Mouse (Mus musculus): ENCODE measurements at regions not wholly inside any gene's neighbourhood (a gene's known extent, or its start where the extent isn't known, plus 50 kb on each side); places are given as distances from the start of the nearest gene placed in this dataset.

DNA sequence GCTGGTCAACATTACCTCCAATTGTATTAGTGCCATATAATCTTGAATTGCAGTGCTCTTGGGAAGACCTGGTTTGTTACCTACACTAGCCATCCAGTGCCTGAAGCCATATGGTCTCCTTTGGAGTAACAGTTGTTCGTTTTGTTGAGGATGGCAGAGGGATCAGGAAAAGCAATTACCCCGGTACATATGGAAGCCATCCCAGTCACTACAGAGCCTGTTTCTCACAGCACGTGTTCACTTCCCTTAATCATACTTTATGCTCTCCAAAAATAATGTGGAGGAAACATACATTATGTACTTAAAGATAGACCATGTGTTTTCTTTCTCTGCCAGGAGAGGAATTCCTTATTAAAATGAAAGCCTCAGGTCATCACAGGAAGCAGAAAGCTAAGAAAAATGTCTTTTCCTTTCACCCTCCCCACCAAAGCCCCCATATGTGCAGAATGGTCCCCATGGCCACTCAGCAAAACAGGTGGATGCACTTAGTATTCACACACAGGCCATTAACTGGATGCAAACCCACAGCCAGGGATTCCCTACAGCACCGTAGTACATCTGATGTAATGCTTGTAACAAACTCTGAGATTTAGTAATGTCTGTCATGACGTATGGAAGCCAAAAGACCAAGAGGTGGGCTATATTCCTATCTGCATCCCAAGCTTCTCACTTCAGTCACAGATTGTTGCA is 397.4 kb upstream of the Mctp2 start:
- Histone ChIP-seq H3K9ac (replicated peaks) (no peak overlapping the region), H3K27me3 (replicated peaks) (no peaks in the 10 kb centered on the region)
- whole genome bisulfite sequencing = 64% methylated on average over 5 of the region's 5 CpGs

DNA sequence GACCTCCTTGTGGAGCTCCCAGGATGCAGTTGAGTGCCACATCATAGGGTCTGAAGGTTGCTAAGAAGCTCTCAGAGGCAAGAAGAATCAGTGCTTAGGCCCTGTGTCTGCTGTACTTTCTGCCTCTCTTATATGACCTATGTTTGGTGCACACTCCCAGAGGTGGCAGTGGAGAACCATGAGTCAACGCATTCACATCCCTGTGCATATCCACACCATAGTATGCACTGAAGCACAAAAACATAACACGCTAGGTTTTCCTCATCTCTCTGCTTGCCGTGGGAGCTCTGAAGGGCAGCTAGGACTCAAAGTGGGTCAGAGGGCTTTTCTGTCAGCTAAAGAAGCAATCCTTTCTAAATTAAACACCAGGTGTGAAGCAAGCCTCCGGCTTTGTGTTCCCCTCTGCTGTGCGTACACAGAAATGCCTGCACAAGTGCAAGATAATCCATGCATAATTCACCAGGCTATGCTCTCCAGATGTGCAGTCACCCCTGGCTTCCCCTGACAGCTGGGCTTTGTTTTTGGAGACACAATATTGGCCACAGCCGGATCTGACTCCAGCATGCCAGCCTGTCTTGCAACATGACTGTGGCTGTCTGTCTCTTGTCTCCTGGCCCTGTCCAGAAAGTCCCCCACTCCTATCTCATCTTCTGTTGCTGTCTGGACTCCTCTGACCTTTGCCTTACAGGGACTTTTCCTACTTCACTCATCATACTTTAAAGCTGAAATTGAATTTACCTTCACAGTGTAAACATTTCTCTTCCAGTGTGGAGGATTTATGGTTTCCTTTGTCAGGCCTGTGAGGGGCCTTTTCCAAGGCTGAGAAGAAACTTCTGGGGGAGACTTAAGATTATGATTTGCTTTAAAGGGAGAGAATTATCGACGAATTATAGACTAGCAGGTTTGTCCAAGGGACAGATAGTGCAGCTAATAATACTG is 405.1 kb upstream of the Mctp2 start:
- 63% methylated on average over 8 of the region's 8 CpGs for WGBS
- no peak overlapping the region for H3K4me3 ChIP-seq (replicated peaks)
- H3K4me1 ChIP-seq = no peaks in the 10 kb centered on the region
- 0 out of 2 replicates have a peak overlapping the region, but pooled peaks have one; percentile 1 for H3K27ac ChIP-seq (replicated peaks)
- no peaks in the 10 kb centered on the region for H3K36me3 ChIP-seq
- no peak for ATAC-seq (ENCODE audit: low FRiP score)
- H3K9me3 ChIP-seq (replicated peaks) = no peaks in the 10 kb centered on the region
- no peaks in the 10 kb centered on the region for H3K27me3 ChIP-seq (replicated peaks)
- no peak overlapping the region for H3K4me2 ChIP-seq
- no peak overlapping the region for H3K9ac ChIP-seq (replicated peaks)

More for the DNA sequence above, 397.4 kb upstream of the Mctp2 start:
- no peak for ATAC-seq (ENCODE audit: low FRiP score)
- no peaks in the 10 kb centered on the region for H3K4me1 ChIP-seq
- no peak overlapping the region for H3K4me3 ChIP-seq (replicated peaks)
- no peak overlapping the region for H3K27ac ChIP-seq (replicated peaks)
- no peaks in the 10 kb centered on the region for H3K9me3 ChIP-seq (replicated peaks)
- H3K36me3 ChIP-seq = no peaks in the 10 kb centered on the region
- H3K4me2 ChIP-seq = no peak overlapping the region

DNA sequence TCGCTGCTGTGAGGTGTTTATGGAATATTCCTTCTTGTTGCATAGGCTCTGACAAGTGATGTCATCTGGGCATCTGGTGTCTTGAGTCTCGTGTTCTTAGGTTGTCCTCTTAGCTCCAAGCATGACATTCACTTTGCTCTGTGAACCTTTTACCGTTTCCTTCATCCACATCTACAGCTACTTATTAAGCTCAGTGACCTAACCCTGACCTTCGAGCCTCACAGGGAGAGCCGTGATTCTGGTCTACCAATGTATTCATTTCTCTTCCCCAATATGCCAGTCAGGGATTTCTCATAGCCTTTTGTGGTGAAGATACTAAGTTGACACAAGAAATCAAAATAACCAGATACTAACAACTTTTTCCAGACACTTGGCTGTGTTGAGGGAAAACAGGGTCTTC is 409.0 kb upstream of the Mctp2 start:
- Histone ChIP-seq H3K9me3 (replicated peaks) (no peaks in the 10 kb centered on the region), H3K36me3 (no peaks in the 10 kb centered on the region), H3K4me3 (replicated peaks) (no peak overlapping the region), H3K27me3 (replicated peaks) (no peaks in the 10 kb centered on the region), H3K4me2 (no peak overlapping the region), H3K9ac (replicated peaks) (no peak overlapping the region), H3K4me1 (no peaks in the 10 kb centered on the region), H3K27ac (replicated peaks) (no peak overlapping the region)
- ATAC-seq (ENCODE audit: low FRiP score) = no peak
- WGBS = 71% methylated on average over 5 of the region's 5 CpGs

DNA sequence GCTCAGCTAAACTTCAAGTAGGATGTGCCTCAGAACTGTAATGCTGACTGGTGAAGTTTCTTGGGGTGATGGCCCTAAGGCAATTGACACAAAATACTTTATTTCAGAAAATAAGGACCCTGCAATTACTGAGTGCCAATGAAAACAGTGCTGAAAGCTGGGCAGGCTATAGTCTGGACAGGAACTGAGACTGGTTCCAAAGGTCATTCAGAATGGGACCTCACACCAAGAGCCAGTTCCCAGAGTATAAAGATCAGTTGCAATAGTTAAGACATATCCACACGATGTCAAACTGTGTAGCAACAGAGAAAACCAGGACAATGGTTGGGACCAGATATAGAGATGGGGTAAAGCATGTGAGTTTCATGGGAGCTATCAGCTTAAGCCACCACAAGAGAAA is 409.6 kb upstream of the Mctp2 start:
- no peaks in the 10 kb centered on the region for H3K9me3 ChIP-seq (replicated peaks)
- H3K4me2 ChIP-seq = no peak overlapping the region
- WGBS = 82% methylated on average over 1 of the region's 1 CpGs
- ATAC-seq (ENCODE audit: low FRiP score) = no peak
- H3K4me1 ChIP-seq = no peaks in the 10 kb centered on the region
- H3K9ac ChIP-seq (replicated peaks) = no peak overlapping the region
- H3K27ac ChIP-seq (replicated peaks) = no peak overlapping the region
- no peaks in the 10 kb centered on the region for H3K27me3 ChIP-seq (replicated peaks)
- no peak overlapping the region for H3K4me3 ChIP-seq (replicated peaks)
- H3K36me3 ChIP-seq = no peaks in the 10 kb centered on the region

DNA sequence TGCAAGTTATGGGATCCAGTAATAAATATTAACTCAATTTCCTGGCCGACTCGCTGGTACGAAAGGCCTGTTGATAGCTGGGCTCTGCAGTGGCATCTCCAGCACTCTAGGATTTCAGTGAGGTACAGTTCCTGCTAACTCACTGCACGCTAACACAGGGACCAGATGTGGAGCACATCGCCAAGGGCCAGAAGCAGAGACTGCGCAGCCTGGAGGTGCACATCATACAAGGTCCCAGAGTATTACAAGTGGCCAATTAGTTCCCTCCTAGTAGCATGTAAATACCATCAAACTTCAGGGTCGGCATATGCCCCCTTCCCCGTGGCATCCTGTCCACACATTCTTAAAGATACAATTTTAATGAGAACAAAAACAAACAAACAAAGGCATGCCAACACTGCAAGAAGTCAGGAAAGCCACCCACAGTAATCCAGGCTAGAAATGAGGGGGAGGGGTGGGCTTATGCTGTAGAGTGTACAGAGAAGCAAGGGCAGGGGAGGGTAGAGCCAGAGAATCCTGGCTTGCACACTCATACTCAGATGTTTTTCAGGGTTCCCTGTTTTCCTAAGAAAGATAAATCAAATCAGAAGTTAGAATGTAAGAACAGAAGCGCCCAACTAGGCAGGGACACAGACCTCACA is 419.9 kb upstream of the Mctp2 start:
- 83% methylated on average over 9 of the region's 9 CpGs for WGBS
- H3K36me3 ChIP-seq = no peaks in the 10 kb centered on the region
- no peak for ATAC-seq (ENCODE audit: low FRiP score)
- no peaks in the 10 kb centered on the region for H3K9me3 ChIP-seq (replicated peaks)
- H3K4me3 ChIP-seq (replicated peaks) = no peak overlapping the region
- no peak overlapping the region for H3K4me2 ChIP-seq
- no peak overlapping the region for H3K9ac ChIP-seq (replicated peaks)
- H3K27ac ChIP-seq (replicated peaks) = no peak overlapping the region
- H3K27me3 ChIP-seq (replicated peaks) = no peaks in the 10 kb centered on the region
- 0 out of 2 replicates have a peak, but pooled peaks cover 6% of the 10 kb centered on the region for H3K4me1 ChIP-seq

DNA sequence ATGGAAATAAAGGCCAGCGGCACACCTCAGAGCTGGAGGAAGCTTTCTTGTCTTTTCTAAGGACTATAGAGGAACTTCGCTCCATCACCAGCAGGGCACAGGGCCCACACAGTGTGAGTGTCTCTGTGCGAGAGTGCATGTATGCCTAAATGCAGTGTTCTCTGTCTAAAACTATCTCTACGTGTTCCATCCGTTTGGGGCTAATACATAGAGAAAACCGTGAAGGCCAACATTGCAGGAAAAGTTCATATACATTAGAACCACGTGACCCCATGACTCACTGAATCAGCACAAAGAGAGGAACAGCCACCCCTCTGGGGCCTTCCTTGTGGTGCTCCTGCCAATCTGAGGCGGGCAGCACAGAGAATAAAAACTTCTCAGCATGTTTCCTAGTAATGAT is 431.4 kb upstream of the Mctp2 start:
- Histone ChIP-seq H3K27ac (replicated peaks) (0 out of 2 replicates have a peak overlapping the region, but pooled peaks have one; percentile 41), H3K36me3 (no peaks in the 10 kb centered on the region)
- WGBS = 37% methylated on average over 8 of the region's 8 CpGs

DNA sequence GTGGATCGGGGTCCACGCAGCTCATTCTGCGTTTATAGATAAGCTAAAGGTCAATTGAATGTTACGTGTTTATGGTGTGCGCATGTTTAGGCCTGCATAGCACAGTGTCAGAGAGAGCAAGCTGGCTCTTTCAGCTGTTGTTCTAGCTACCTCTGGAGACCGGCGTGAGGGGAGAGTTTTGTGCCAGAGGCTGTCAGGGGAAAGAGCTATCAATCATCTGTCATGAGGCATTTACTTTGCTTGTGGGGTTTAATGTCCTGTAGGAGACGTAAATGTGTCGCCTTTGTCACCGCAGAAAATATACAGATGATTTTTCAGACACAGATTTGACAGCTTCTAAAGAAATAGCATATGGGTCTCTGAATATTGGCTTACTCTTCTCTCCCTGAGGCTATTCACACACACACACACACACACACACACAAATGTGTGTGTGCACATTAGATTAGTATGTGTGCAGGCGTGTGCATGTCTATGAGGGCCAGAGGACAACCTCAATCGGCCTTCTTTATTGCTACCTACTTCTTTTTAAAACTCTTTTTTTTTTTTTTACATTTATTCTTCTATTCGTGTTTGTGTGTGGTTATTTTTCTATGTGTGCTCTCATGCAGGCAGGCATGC is 432.0 kb upstream of the Mctp2 start:
- Histone ChIP-seq H3K27me3 (replicated peaks) (0 out of 2 replicates have a peak, but pooled peaks cover 5% of the 10 kb centered on the region), H3K4me1 (peaks cover 17% of the 10 kb centered on the region), H3K4me2 (no peak overlapping the region), H3K9me3 (replicated peaks) (no peaks in the 10 kb centered on the region), H3K9ac (replicated peaks) (no peak overlapping the region), H3K4me3 (replicated peaks) (no peak overlapping the region), H3K27ac (replicated peaks) (no peak overlapping the region), H3K36me3 (no peaks in the 10 kb centered on the region)
- peak; percentile 81; the same call in 1 of the 2 replicates for ATAC-seq (ENCODE audit: low FRiP score)
- 16% methylated on average over 13 of the region's 13 CpGs for WGBS

More for the DNA sequence above, 431.4 kb upstream of the Mctp2 start:
- peak; percentile 24; the same call in 1 of the 2 replicates for ATAC-seq (ENCODE audit: low FRiP score)
- no peaks in the 10 kb centered on the region for H3K9me3 ChIP-seq (replicated peaks)
- H3K4me3 ChIP-seq (replicated peaks) = no peak overlapping the region
- 0 out of 2 replicates have a peak, but pooled peaks cover 5% of the 10 kb centered on the region for H3K27me3 ChIP-seq (replicated peaks)
- H3K9ac ChIP-seq (replicated peaks) = no peak overlapping the region
- no peak overlapping the region for H3K4me2 ChIP-seq
- peaks cover 17% of the 10 kb centered on the region for H3K4me1 ChIP-seq

DNA sequence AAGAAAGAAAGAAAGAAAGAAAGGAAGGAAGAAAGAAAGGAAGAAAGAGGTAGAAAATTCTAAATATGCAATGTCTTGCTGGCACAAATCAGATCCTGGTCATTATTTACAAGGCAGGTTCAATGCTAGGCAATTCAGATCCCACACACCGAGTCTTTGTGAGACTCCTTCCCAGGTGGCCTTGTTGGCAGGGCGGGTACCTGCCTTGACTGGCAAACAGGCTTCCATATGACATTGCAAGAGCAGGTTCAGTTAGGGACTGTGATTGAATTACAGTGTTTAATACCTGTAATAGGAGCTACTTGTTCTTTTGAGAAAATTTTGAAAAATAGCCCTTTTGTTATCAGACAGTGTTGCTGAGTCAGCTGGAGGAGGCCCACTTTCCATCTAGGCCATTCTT is 436.0 kb upstream of the Mctp2 start:
- Histone ChIP-seq H3K9ac (replicated peaks) (no peak overlapping the region), H3K4me3 (replicated peaks) (no peak overlapping the region), H3K27me3 (replicated peaks) (0 out of 2 replicates have a peak, but pooled peaks cover 5% of the 10 kb centered on the region), H3K9me3 (replicated peaks) (no peaks in the 10 kb centered on the region), H3K4me2 (no peak overlapping the region), H3K36me3 (no peaks in the 10 kb centered on the region), H3K27ac (replicated peaks) (no peak overlapping the region), H3K4me1 (peaks cover 17% of the 10 kb centered on the region)
- 73% methylated on average over 2 of the region's 2 CpGs for WGBS
- no peak for ATAC-seq (ENCODE audit: low FRiP score)

DNA sequence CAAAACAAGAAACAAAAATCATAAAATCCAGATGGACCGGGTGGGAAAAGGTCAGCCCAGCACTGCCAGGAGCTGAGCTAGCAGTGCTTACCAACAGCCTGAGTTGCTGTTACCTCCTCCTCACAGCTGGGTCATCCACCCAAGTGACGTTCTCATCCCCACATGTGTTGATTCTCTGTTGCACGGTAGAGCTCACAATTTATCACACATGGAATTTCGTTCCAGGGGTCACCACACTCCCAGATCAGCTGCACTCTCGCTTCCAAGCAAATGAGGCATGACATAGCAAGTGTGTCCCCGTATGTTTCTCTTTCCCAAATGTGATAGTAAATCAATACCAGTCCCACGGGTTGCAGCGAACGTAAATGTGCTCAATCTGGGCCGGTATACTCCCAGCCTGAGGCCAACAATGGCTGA is 445.1 kb upstream of the Mctp2 start:
- no peaks in the 10 kb centered on the region for H3K27me3 ChIP-seq (replicated peaks)
- H3K36me3 ChIP-seq = no peaks in the 10 kb centered on the region
- no peak overlapping the region for H3K27ac ChIP-seq (replicated peaks)

DNA sequence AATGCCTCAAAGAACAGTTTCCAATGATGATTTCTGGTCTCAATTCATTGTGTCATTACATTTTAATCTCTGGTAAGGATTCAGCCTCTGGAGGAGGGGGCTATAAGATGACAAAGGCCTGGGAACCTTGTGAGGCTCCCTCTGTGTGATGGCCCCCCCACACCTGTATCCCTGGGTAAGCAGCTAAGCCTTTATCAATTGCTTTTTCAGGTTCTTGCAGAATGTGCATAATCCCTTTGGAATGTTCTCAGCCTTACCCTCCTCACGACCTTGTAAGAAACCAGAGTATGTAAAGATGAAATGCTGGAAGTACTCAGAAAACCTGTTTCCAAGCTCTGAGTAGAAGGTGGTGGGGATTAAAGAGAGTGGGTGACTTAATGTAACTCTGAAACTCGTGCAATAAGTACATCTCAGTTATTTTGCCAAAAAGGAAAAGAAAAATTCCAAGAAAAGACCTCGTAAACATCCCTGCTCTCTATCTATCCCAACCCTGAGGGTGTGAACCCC is 446.7 kb upstream of the Mctp2 start:
- Histone ChIP-seq H3K9ac (replicated peaks) (no peak overlapping the region), H3K9me3 (replicated peaks) (no peaks in the 10 kb centered on the region), H3K27me3 (replicated peaks) (no peaks in the 10 kb centered on the region), H3K27ac (replicated peaks) (no peak overlapping the region), H3K36me3 (no peaks in the 10 kb centered on the region), H3K4me3 (replicated peaks) (no peak overlapping the region), H3K4me2 (no peak overlapping the region), H3K4me1 (peaks cover 17% of the 10 kb centered on the region)
- WGBS = 73% methylated on average over 3 of the region's 3 CpGs
- ATAC-seq (ENCODE audit: low FRiP score) = no peak

More for the DNA sequence above, 445.1 kb upstream of the Mctp2 start:
- WGBS = 18% methylated on average over 10 of the region's 10 CpGs
- peaks cover 17% of the 10 kb centered on the region for H3K4me1 ChIP-seq
- ATAC-seq (ENCODE audit: low FRiP score) = no peak
- no peaks in the 10 kb centered on the region for H3K9me3 ChIP-seq (replicated peaks)
- H3K9ac ChIP-seq (replicated peaks) = no peak overlapping the region
- no peak overlapping the region for H3K4me3 ChIP-seq (replicated peaks)
- H3K4me2 ChIP-seq = no peak overlapping the region

DNA sequence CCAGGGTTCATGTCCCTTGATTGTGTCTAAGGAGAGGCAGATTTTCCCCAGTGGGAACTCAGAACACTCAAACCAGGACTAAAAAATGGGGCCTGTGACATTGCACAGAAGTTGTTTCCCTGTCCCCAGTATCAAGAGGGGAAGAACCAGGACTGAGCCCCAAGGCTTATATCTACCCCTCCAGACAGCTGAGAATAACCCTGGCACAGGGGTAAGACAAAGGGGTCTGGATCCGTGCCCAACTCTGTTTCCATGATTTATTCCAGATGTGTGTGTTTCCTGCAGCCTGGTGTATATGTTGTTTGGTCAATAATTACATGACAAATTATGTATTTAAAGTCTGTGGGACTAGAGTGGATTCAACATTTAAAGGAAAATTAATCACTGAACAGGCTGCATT is 456.3 kb upstream of the Mctp2 start:
- Histone ChIP-seq H3K4me1 (no peaks in the 10 kb centered on the region), H3K27me3 (replicated peaks) (no peaks in the 10 kb centered on the region), H3K9ac (replicated peaks) (no peak overlapping the region), H3K4me3 (replicated peaks) (no peak overlapping the region), H3K9me3 (replicated peaks) (no peaks in the 10 kb centered on the region), H3K27ac (replicated peaks) (no peak overlapping the region), H3K4me2 (no peak overlapping the region), H3K36me3 (no peaks in the 10 kb centered on the region)
- WGBS = 29% methylated on average over 1 of the region's 1 CpGs
- no peak for ATAC-seq (ENCODE audit: low FRiP score)

All from neural tube, embryonic 15.5 days (tissue).